Mouse (Mus musculus) stomach, embryonic 16.5 days (tissue): ENCODE results near the gene Khsrp. TPM values are rescaled to one million over a fixed set of nuclear protein-coding genes. Genes with fewer than 3 reads are reported as not detected.

Experiments used
- ATAC-seq: fragments of 200-750 bp; cut with Nextera tagmentation; 2 replicates; pipeline ENCODE4 v1.8.0; 2017; ENCODE audit warnings: moderate number of reproducible peaks, moderate TSS enrichment; ENCODE audit not compliant: insufficient read depth, low FRiP score
- H3K27ac ChIP-seq: fragments of 300-500 bp; sonication (generic); 2 replicates; pipeline ENCODE4 v1.5.1; 2014; ENCODE audit warnings: low read length
- H3K27me3 ChIP-seq: fragments of 300-500 bp; sonication (generic); 2 replicates; pipeline ENCODE4 v1.6.1; 2014; ENCODE audit warnings: low read length, control low read depth, mixed read lengths; ENCODE audit not compliant: control insufficient read depth, insufficient read depth
- H3K36me3 ChIP-seq: fragments of 300-500 bp; sonication (generic); 2 replicates; pipeline ENCODE4 v1.6.1; 2014; ENCODE audit warnings: low read length; ENCODE audit not compliant: control insufficient read depth, insufficient read depth
- H3K4me1 ChIP-seq: fragments of 300-500 bp; sonication (generic); 2 replicates; pipeline ENCODE4 v1.6.1; 2014; ENCODE audit warnings: low read length, control low read depth, mixed read lengths; ENCODE audit not compliant: control insufficient read depth, insufficient read depth
- H3K4me2 ChIP-seq: fragments of 300-500 bp; sonication (generic); 2 replicates; pipeline ENCODE4 v1.6.1; 2014; ENCODE audit warnings: low read depth, low read length, mixed read lengths
- H3K4me3 ChIP-seq: fragments of 300-500 bp; sonication (generic); replicated peaks from 2 replicates; pipeline ENCODE4 v1.5.1; 2014; ENCODE audit warnings: mild to moderate bottlenecking, low read length
- H3K9ac ChIP-seq: fragments of 300-500 bp; sonication (generic); 2 replicates; pipeline ENCODE4 v1.6.1; 2014; ENCODE audit warnings: low read length
- H3K9me3 ChIP-seq: fragments of 300-500 bp; sonication (generic); replicated peaks from 2 replicates; pipeline ENCODE4 v1.6.1; 2016; ENCODE audit warnings: low read length, control low read depth; ENCODE audit not compliant: control insufficient read depth
- WGBS: fragments of 180-500 bp; shearing (Covaris S2); extraction: QIAGEN DNeasy Blood & Tissue Kit; methylation state at CpG from one replicate; pipeline ENCODE4 v1.1.7; 2014; 5-methylcytosine and 5-hydroxymethylcytosine counted together
- polyA plus RNA-seq: library from polyadenylated mRNA; unstranded; fragments of >200 nt; fragmentation: Nextera tagmentation; extraction: Ambion mirVana; gene quantifications from 2 replicates; pipeline ENCODE4 v1.2.1, GENCODE M21; 2015

Gene Khsrp
- polyA plus RNA-seq, 1 experiment from 2014 or later = 20.1 TPM

DNA sequence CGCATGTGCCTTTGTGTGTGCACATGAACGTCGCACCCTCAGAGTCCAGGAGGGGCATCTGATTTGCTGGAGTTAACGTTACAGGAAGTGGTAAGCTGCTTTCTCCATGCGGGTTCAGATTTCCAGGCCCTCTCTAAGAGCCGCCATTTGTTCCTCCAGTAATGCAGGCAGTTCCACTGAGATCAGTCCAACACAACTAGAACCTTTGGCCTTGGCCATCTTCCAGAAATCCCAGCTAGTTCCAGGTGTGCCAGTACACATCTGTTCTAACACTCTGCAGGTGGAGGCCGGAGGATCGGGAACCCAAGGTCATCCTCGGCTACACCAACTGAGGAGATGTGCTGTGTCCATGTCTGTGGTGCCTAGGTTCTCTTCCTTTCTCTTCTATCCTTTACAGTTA is 46.4 kb downstream of the Khsrp start:
- H3K4me3 ChIP-seq = no peak overlapping the region
- no peaks in the 10 kb centered on the region for H3K4me1 ChIP-seq
- no peak overlapping the region for H3K9ac ChIP-seq
- no peak overlapping the region for H3K4me2 ChIP-seq
- WGBS = 77% methylated on average over 9 of the region's 9 CpGs
- no peaks in the 10 kb centered on the region for H3K9me3 ChIP-seq
- no peak overlapping the region for H3K27ac ChIP-seq
- H3K36me3 ChIP-seq = no peaks in the 10 kb centered on the region
- no peaks in the 10 kb centered on the region for H3K27me3 ChIP-seq
- ATAC-seq = no peak

DNA sequence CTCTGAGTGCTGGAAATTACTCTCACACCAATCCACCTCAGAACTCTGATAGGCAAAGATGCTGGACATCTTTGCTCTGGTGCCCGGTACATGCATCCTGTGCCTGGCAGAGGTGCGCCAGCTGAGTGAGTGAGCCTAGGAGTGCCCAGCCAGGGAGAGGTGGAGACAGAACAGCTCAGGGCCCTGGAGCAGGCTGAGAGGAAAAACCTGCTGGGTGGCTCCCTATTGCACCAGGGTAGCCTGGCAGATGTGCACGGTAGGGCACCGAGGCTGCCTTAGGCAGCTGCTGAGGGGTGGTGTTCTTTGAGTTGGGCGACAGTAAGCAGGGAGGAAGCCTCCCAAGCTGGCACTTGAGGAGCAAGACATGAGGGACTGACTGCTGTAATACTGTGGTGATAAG is 49.3 kb downstream of the Khsrp start, which contains the start of gene Acer1:
Gene Acer1 (minus strand): TSS at position 114 of the 400 bp plus-strand sequence.
- H3K36me3 ChIP-seq = no peaks in the 10 kb centered on the region
- peak; percentile 25; the same call in 1 of the 2 replicates for ATAC-seq
- no peak within 1 kb of the TSS for H3K4me3 ChIP-seq
- H3K27ac ChIP-seq = no peak within 1 kb of the TSS
- H3K27me3 ChIP-seq = no peaks in the 10 kb centered on the region
- WGBS = 73% methylated on average over 5 of the region's 5 CpGs
- H3K9ac ChIP-seq = no peak within 1 kb of the TSS
- no peaks in the 10 kb centered on the region for H3K4me1 ChIP-seq
- H3K4me2 ChIP-seq = no peak within 1 kb of the TSS
- no peaks in the 10 kb centered on the region for H3K9me3 ChIP-seq

DNA sequence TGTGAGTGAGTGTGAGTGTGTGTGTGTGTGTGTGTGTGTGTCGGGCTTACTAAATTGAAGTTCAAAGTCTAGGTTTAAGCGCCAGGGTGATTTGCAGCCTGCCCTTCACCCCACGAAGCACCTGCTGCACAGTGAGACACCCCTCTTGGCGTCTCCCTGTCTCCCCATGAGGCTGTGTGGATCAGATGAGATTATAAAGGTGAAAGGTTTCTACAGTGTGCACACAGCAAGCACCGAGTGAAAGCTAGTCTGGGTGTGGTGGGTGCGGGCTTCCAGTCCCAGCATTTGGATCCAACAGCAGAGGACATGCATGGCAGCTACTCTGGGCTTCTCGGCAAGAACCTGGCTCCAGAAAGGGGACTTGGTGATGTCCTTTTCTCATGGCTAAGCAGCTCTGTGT is 50.3 kb downstream of the Khsrp start:
- Histone ChIP-seq H3K4me3 (no peak overlapping the region), H3K9me3 (no peaks in the 10 kb centered on the region), H3K9ac (no peak overlapping the region), H3K36me3 (no peaks in the 10 kb centered on the region), H3K27me3 (no peaks in the 10 kb centered on the region), H3K4me1 (no peaks in the 10 kb centered on the region), H3K4me2 (no peak overlapping the region), H3K27ac (no peak overlapping the region)
- ATAC-seq = peak; percentile 52; the same call in 1 of the 2 replicates
- 49% methylated on average over 7 of the region's 7 CpGs for WGBS

DNA sequence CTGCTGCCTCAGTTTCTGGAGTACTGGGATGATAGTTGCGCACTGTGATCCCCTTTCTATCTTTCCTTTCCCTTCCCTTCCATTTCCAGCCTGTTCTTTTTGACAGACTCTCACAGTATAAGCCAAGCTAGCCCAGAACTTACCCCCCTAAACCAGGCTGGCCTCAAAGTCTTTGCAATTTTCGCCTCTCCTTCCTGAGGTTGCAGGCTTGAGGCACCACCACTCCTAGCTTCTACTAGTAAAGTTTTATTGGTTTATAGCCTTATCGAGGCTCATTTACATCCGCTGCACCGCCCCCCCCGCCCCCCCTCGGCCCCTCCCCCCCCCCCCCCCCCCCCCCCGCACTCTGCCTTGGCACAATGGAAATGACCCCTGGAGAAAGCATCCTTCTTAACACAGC is 51.8 kb downstream of the Khsrp start:
- H3K9me3 ChIP-seq = no peaks in the 10 kb centered on the region
- no peak overlapping the region for H3K4me3 ChIP-seq
- 31% methylated on average over 7 of the region's 8 CpGs for WGBS
- H3K36me3 ChIP-seq = no peaks in the 10 kb centered on the region
- ATAC-seq = no peak
- no peaks in the 10 kb centered on the region for H3K4me1 ChIP-seq
- no peak overlapping the region for H3K27ac ChIP-seq
- H3K27me3 ChIP-seq = no peaks in the 10 kb centered on the region
- no peak overlapping the region for H3K9ac ChIP-seq
- H3K4me2 ChIP-seq = no peak overlapping the region

DNA sequence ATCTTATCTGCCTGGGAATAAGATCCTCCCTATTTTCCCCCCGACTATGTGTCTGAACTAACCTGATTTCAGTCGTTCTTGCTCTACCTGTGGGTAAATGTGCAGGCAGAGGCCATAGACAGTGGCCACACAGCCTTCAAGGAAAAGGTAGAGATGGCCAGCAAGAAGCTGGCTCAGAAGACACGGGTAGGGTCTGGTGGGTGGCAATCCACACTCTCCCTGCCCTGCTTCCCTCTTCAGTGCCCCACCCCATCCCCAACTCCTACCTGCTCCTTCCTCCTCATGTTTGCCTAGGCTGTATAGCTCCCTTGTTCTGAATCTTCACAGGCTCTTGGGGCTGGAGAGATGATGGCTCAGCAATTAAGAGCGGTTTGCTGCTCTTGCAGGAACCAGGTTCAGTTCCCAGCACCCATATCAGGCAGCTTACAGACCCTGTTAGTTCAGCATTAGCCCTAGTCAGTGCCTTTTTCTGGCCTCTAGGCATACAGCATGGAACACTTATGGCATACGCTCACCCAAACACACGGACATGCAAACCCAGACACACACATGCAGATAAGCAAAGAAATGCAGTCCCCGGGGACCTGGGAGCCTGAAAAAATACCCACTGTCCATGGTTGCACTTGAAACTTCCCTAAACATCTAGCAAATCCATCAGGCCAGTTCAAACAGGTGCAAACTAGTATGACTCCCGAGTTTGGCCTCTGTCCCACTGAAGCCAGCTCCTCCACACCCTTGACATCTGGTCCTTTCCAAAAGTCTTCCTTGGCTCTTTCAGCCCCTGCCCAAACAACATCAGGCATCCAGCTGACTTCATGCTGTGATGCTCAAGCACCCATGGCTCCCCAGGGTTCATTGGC is 54.6 kb downstream of the Khsrp start:
- Histone ChIP-seq H3K27ac (no peak overlapping the region), H3K4me1 (no peaks in the 10 kb centered on the region), H3K27me3 (no peaks in the 10 kb centered on the region), H3K9me3 (no peaks in the 10 kb centered on the region), H3K4me3 (no peak overlapping the region), H3K36me3 (no peaks in the 10 kb centered on the region), H3K9ac (no peak overlapping the region), H3K4me2 (no peak overlapping the region)
- no peak for ATAC-seq
- 66% methylated on average over 8 of the region's 8 CpGs for WGBS

DNA sequence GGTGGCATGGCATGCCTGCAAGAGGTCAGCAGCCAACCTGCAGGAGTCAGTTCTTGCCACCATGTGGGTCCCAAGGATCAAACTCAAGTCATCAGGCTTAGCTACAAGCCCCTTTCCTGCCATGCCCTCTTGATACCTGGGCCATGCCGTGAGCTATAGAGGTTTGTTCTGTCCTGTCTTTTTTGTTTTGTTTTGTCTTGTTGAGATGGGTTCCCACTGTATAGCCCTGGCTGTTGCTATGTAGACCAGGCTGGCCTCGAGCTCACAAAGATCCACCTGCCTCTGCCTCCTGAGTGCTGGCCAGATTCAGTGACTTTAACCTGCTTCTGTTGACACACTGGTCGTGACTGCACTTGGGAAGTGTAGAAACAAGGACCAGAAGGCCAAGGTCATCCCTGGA is 55.9 kb downstream of the Khsrp start:
- WGBS = 78% methylated on average over 3 of the region's 3 CpGs
- Histone ChIP-seq H3K4me2 (no peak overlapping the region), H3K9me3 (no peaks in the 10 kb centered on the region), H3K4me1 (no peaks in the 10 kb centered on the region), H3K27ac (no peak overlapping the region), H3K4me3 (no peak overlapping the region), H3K36me3 (no peaks in the 10 kb centered on the region), H3K27me3 (no peaks in the 10 kb centered on the region), H3K9ac (no peak overlapping the region)
- ATAC-seq = no peak

DNA sequence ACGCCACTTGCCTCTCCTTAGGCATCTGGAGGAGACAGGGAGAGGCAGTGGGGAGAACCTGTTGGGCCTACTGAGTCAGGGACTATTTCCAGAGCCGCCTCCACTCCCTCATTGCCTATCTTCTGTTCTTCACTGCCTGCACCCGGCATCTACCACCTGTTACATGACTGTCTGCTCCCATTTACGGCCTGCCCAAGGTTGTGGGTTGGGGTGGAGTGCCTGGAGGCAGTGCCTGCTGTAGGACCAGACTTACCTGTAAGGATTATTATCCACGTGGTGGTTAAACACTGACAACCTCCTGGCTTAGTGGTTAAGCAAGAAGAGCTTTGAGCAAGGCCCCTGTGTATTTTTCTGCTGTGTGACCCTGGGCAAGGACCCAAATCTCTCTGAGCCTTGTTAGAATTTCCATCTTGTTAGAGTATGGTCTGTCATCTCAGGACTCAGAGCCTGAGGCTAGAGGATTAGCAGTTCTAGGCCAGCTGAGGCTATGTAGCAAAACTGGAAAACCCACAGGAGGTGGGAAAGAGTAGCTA is 56.5 kb downstream of the Khsrp start:
- Histone ChIP-seq H3K4me2 (no peak overlapping the region), H3K9ac (no peak overlapping the region), H3K4me3 (no peak overlapping the region), H3K36me3 (no peaks in the 10 kb centered on the region), H3K27me3 (no peaks in the 10 kb centered on the region), H3K9me3 (no peaks in the 10 kb centered on the region), H3K27ac (no peak overlapping the region), H3K4me1 (no peaks in the 10 kb centered on the region)
- no peak for ATAC-seq
- 63% methylated on average over 5 of the region's 5 CpGs for WGBS

DNA sequence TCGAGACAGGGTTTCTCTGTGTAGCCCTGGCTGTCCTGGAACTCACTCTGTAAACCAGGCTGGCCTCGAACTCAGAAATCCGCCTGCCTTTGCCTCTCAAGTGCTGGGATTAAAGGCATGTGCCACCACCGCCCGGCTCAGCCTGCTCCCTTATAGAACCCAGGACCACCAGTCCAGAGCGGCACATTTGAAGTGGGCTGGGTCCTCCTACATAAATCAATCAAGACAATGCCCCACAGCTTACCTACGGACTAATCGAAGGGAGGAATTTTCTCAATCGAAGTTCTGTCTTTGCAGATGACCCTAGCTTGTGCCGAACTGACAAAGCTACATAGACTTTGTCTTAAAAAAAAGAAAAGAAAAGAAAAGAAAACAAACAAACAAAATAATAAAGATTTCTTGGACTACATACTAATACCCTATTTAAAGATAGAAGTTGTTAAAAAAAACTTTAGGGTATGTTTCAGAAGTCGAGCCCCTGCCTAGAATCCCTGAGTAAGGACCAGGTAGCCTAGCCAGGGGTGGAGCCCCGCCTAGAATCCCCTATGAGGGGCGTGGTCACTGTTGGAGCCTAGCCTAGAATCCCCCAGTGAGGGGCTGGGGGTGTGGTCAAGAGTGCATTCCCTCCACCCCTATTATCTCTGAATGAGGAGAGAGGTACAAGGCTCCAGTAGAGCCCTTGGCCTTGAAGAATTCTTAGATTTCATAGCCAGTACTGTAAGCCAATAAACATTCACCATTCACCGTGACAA is 57.2 kb downstream of the Khsrp start:
- H3K4me2 ChIP-seq = no peak overlapping the region
- H3K4me1 ChIP-seq = no peaks in the 10 kb centered on the region
- no peak overlapping the region for H3K9ac ChIP-seq
- 59% methylated on average over 13 of the region's 14 CpGs for WGBS
- no peak for ATAC-seq
- H3K27me3 ChIP-seq = no peaks in the 10 kb centered on the region
- H3K9me3 ChIP-seq = no peaks in the 10 kb centered on the region
- no peak overlapping the region for H3K4me3 ChIP-seq
- no peaks in the 10 kb centered on the region for H3K36me3 ChIP-seq
- no peak overlapping the region for H3K27ac ChIP-seq
